Mouse (Mus musculus) embryonic facial prominence, embryonic 12.5 days (tissue): ENCODE measurements around the gene Grin2c. TPM values are rescaled to one million over a fixed set of nuclear protein-coding genes. Genes with fewer than 3 reads are reported as not detected.

Experiments used
- ATAC-seq: fragments of 200-750 bp; cut with Nextera tagmentation; 2 replicates; pipeline ENCODE4 v1.8.0; 2017; ENCODE audit not compliant: insufficient number of reproducible peaks, insufficient read depth, low FRiP score, low TSS enrichment
- H3K27ac ChIP-seq: fragments of 300-500 bp; sonication (generic); 2 replicates; pipeline ENCODE4 v1.5.1; 2016; ENCODE audit warnings: mild to moderate bottlenecking
- H3K27me3 ChIP-seq: fragments of 300-500 bp; sonication (generic); 2 replicates; pipeline ENCODE4 v1.6.1; 2016; ENCODE audit warnings: mild to moderate bottlenecking, moderate library complexity
- H3K36me3 ChIP-seq: fragments of 300-500 bp; sonication (generic); 2 replicates; pipeline ENCODE4 v1.6.1; 2016; ENCODE audit warnings: mild to moderate bottlenecking
- H3K4me1 ChIP-seq: fragments of 300-500 bp; sonication (generic); 2 replicates; pipeline ENCODE4 v1.6.1; 2016
- H3K4me2 ChIP-seq: fragments of 300-500 bp; sonication (generic); replicated peaks from 2 replicates; pipeline ENCODE4 v1.6.1; 2016; ENCODE audit warnings: mild to moderate bottlenecking, moderate library complexity
- H3K4me3 ChIP-seq: fragments of 300-500 bp; sonication (generic); 2 replicates; pipeline ENCODE4 v1.5.1; 2016; ENCODE audit warnings: mild to moderate bottlenecking
- H3K9ac ChIP-seq: fragments of 300-500 bp; sonication (generic); 2 replicates; pipeline ENCODE4 v1.6.1; 2016; ENCODE audit warnings: mild to moderate bottlenecking, moderate library complexity
- H3K9me3 ChIP-seq: fragments of 300-500 bp; sonication (generic); 2 replicates; pipeline ENCODE4 v1.6.1; 2016; ENCODE audit warnings: mild to moderate bottlenecking, moderate library complexity
- WGBS: fragments of 180-500 bp; shearing (Covaris S2); methylation state at CpG from one replicate; pipeline ENCODE4 v1.1.7; 2016; 5-methylcytosine and 5-hydroxymethylcytosine counted together
- polyA plus RNA-seq: library from polyadenylated mRNA; unstranded; fragments of >200 nt; fragmentation: Nextera tagmentation; extraction: Ambion mirVana; gene quantifications from 2 replicates; pipeline ENCODE4 v1.2.1, GENCODE M21; 2016

Grin2c gene
- polyA plus RNA-seq, 1 experiment from 2014 or later = 0.06 TPM

- Histone ChIP-seq H3K4me2 (no peak overlapping the region), H3K27me3 (peaks cover 24% of the 10 kb centered on the region), H3K27ac (no peak overlapping the region), H3K4me3 (no peak overlapping the region), H3K9ac (no peak overlapping the region), H3K9me3 (no peaks in the 10 kb centered on the region), H3K36me3 (no peaks in the 10 kb centered on the region), H3K4me1 (peaks cover 8% of the 10 kb centered on the region; the same call in 1 of the 2 replicates)
- ATAC-seq = no peak
- 45% methylated on average over 14 of the region's 14 CpGs for WGBS
Observed at GRCm38 (mm10) chr11:115292631-115293375, 25.8 kb upstream of the Grin2c start.

GRCm38 (mm10) chr11:115291503-115291902, 24.5 kb upstream of the Grin2c start:
- ATAC-seq = no peak
- no peak overlapping the region for H3K4me2 ChIP-seq
- peaks cover 11% of the 10 kb centered on the region for H3K27me3 ChIP-seq
- H3K9me3 ChIP-seq = no peaks in the 10 kb centered on the region
- H3K9ac ChIP-seq = no peak overlapping the region
- no peak overlapping the region for H3K27ac ChIP-seq
- 71% methylated on average over 10 of the region's 10 CpGs for WGBS
- no peak overlapping the region for H3K4me3 ChIP-seq
- H3K36me3 ChIP-seq = no peaks in the 10 kb centered on the region
- H3K4me1 ChIP-seq = no peaks in the 10 kb centered on the region

- no peaks in the 10 kb centered on the region for H3K9me3 ChIP-seq
- H3K4me3 ChIP-seq = no peak overlapping the region
- H3K4me1 ChIP-seq = no peaks in the 10 kb centered on the region
- H3K27me3 ChIP-seq = peaks cover 5% of the 10 kb centered on the region; the same call in 1 of the 2 replicates
- no peaks in the 10 kb centered on the region for H3K36me3 ChIP-seq
- 80% methylated on average over 6 of the region's 6 CpGs for WGBS
- H3K27ac ChIP-seq = no peak overlapping the region
- H3K4me2 ChIP-seq = no peak overlapping the region
- no peak overlapping the region for H3K9ac ChIP-seq
- ATAC-seq = no peak
Observed at GRCm38 (mm10) chr11:115290919-115291318, 23.9 kb upstream of the Grin2c start.

- H3K4me2 ChIP-seq = no peak overlapping the region
- no peaks in the 10 kb centered on the region for H3K27me3 ChIP-seq
- no peaks in the 10 kb centered on the region for H3K9me3 ChIP-seq
- no peak for ATAC-seq
- 90% methylated on average over 1 of the region's 1 CpGs for WGBS
- no peak overlapping the region for H3K4me3 ChIP-seq
- no peaks in the 10 kb centered on the region for H3K36me3 ChIP-seq
- H3K9ac ChIP-seq = no peak overlapping the region
- H3K4me1 ChIP-seq = no peaks in the 10 kb centered on the region
- no peak overlapping the region for H3K27ac ChIP-seq
Observed at GRCm38 (mm10) chr11:115290314-115290713, 23.3 kb upstream of the Grin2c start.

GRCm38 (mm10) chr11:115289885-115290284, 22.8 kb upstream of the Grin2c start:
- Histone ChIP-seq H3K27ac (no peak overlapping the region), H3K4me2 (no peak overlapping the region), H3K9ac (no peak overlapping the region), H3K4me1 (no peaks in the 10 kb centered on the region), H3K36me3 (no peaks in the 10 kb centered on the region), H3K27me3 (no peaks in the 10 kb centered on the region), H3K9me3 (no peaks in the 10 kb centered on the region), H3K4me3 (no peak overlapping the region)
- 77% methylated on average over 8 of the region's 8 CpGs for WGBS
- ATAC-seq = no peak

GRCm38 (mm10) chr11:115288305-115288704, 21.3 kb upstream of the Grin2c start:
- ATAC-seq = no peak
- H3K4me3 ChIP-seq = no peak overlapping the region
- WGBS = 88% methylated on average over 2 of the region's 2 CpGs
- no peak overlapping the region for H3K9ac ChIP-seq
- no peak overlapping the region for H3K27ac ChIP-seq
- H3K4me2 ChIP-seq = no peak overlapping the region
- H3K9me3 ChIP-seq = no peaks in the 10 kb centered on the region
- no peaks in the 10 kb centered on the region for H3K27me3 ChIP-seq
- H3K4me1 ChIP-seq = no peaks in the 10 kb centered on the region
- no peaks in the 10 kb centered on the region for H3K36me3 ChIP-seq

- ATAC-seq = no peak
- H3K4me2 ChIP-seq = no peak overlapping the region
Observed at GRCm38 (mm10) chr11:115287386-115287785, 20.3 kb upstream of the Grin2c start.

GRCm38 (mm10) chr11:115286201-115286993, 19.4 kb upstream of the Grin2c start:
- H3K27me3 ChIP-seq = no peaks in the 10 kb centered on the region
- no peaks in the 10 kb centered on the region for H3K36me3 ChIP-seq
- no peak for ATAC-seq
- H3K9me3 ChIP-seq = no peaks in the 10 kb centered on the region
- H3K9ac ChIP-seq = no peak overlapping the region
- no peak overlapping the region for H3K4me2 ChIP-seq
- 74% methylated on average over 19 of the region's 19 CpGs for WGBS
- no peak overlapping the region for H3K27ac ChIP-seq
- no peak overlapping the region for H3K4me3 ChIP-seq
- no peaks in the 10 kb centered on the region for H3K4me1 ChIP-seq

More at GRCm38 (mm10) chr11:115287386-115287785, 20.3 kb upstream of the Grin2c start:
- H3K4me3 ChIP-seq = no peak overlapping the region
- H3K27ac ChIP-seq = no peak overlapping the region
- no peaks in the 10 kb centered on the region for H3K9me3 ChIP-seq
- no peak overlapping the region for H3K9ac ChIP-seq
- H3K36me3 ChIP-seq = no peaks in the 10 kb centered on the region
- H3K27me3 ChIP-seq = no peaks in the 10 kb centered on the region
- 83% methylated on average over 5 of the region's 5 CpGs for WGBS
- no peaks in the 10 kb centered on the region for H3K4me1 ChIP-seq

GRCm38 (mm10) chr11:115285282-115285681, 18.2 kb upstream of the Grin2c start:
- Histone ChIP-seq H3K27me3 (no peaks in the 10 kb centered on the region), H3K4me2 (no peak overlapping the region), H3K9ac (no peak overlapping the region), H3K9me3 (no peaks in the 10 kb centered on the region), H3K27ac (no peak overlapping the region), H3K4me3 (no peak overlapping the region), H3K4me1 (no peaks in the 10 kb centered on the region), H3K36me3 (no peaks in the 10 kb centered on the region)
- ATAC-seq = no peak
- WGBS = 65% methylated on average over 4 of the region's 4 CpGs

GRCm38 (mm10) chr11:115283891-115284620, 17.0 kb upstream of the Grin2c start:
- H3K4me3 ChIP-seq = no peak overlapping the region
- ATAC-seq = no peak
- no peaks in the 10 kb centered on the region for H3K36me3 ChIP-seq
- no peaks in the 10 kb centered on the region for H3K27me3 ChIP-seq
- H3K27ac ChIP-seq = no peak overlapping the region
- H3K4me2 ChIP-seq = no peak overlapping the region
- H3K9ac ChIP-seq = no peak overlapping the region
- H3K9me3 ChIP-seq = no peaks in the 10 kb centered on the region
- no peaks in the 10 kb centered on the region for H3K4me1 ChIP-seq
- 82% methylated on average over 12 of the region's 12 CpGs for WGBS

- no peak for ATAC-seq
- Histone ChIP-seq H3K27ac (no peak overlapping the region), H3K4me3 (no peak overlapping the region), H3K9ac (no peak overlapping the region), H3K36me3 (no peaks in the 10 kb centered on the region), H3K4me1 (no peaks in the 10 kb centered on the region), H3K4me2 (no peak overlapping the region), H3K27me3 (no peaks in the 10 kb centered on the region), H3K9me3 (no peaks in the 10 kb centered on the region)
- WGBS = 75% methylated on average over 9 of the region's 9 CpGs
Observed at GRCm38 (mm10) chr11:115283486-115283765, 16.4 kb upstream of the Grin2c start.
